Comparison of ENCODE assay signal across 8 mouse cellular contexts in genomic region chr17:78737096-78737495, GRCm38 (mm10). TPM values are rescaled to one million over a fixed set of nuclear protein-coding genes. Genes with fewer than 3 reads are reported as not detected.
DNase-seq lines count a peak whose midpoint lies in the region; ATAC-seq and TF ChIP-seq lines count a peak whose summit lies in the region.

Gene Strn, minus strand, starts transcription at chr17:78737196.

- no peak for ATAC-seq in forebrain, embryonic 11.5 days (replicated peaks; ENCODE audit: low FRiP score)
- no peak for ATAC-seq in hindbrain, embryonic 15.5 days (ENCODE audit: low FRiP score, low read depth)
- ATAC-seq in megakaryocyte, adult 5-6 weeks (ENCODE audit: poor library complexity, severe bottlenecking): no peak

- H3K4me1 ChIP-seq in spleen, adult 2 months (ENCODE audit: control insufficient read depth, insufficient read depth, insufficient read length): peaks cover 2% of the 10 kb centered on the region; the same call in 1 of the 2 replicates
- peaks cover 8% of the 10 kb centered on the region; the same call in 1 of the 2 replicates for H3K4me1 ChIP-seq in forebrain, embryonic 11.5 days (replicated peaks; ENCODE audit: control insufficient read depth, insufficient read depth, low read length)
- peaks cover 32% of the 10 kb centered on the region for H3K4me1 ChIP-seq in hindbrain, embryonic 15.5 days (replicated peaks)

- no peak for DNase-seq in spleen, adult 2 months (ENCODE audit: low read depth in 1 of 2, low spot score in 2 of 2)
- DNase-seq in spleen, adult 12 weeks (ENCODE audit: low spot score): no peak
- no peak for DNase-seq in forebrain, embryonic 11.5 days (ENCODE audit: low spot score)
- DNase-seq in ovary, postnatal 10 days (ENCODE audit: low spot score): no peak
- no peak for DNase-seq in thymus, postnatal 14 days
- DNase-seq in cerebellum, postnatal 36 days: no peak

- no peak for TF ChIP-seq CTCF in spleen, adult 2 months (IDR thresholded peaks at IDR 0.05; ENCODE audit: extremely low read depth, insufficient read depth, insufficient read length, insufficient replicate concordance)

- TF ChIP-seq POLR2A in spleen, adult 2 months (IDR thresholded peaks at IDR 0.05; ENCODE audit: low read depth, low read length): no peak

- H3K9ac ChIP-seq in forebrain, embryonic 11.5 days (ENCODE audit: low read length): peak within 1 kb of the TSS; percentile 93
- H3K9ac ChIP-seq in hindbrain, embryonic 15.5 days: peak within 1 kb of the TSS; percentile 93

- H3K36me3 ChIP-seq in spleen, adult 2 months (ENCODE audit: control insufficient read depth, insufficient read depth, low read length): no peaks in the 10 kb centered on the region
- no peaks in the 10 kb centered on the region for H3K36me3 ChIP-seq in forebrain, embryonic 11.5 days (ENCODE audit: control insufficient read depth, insufficient read depth, low read length)
- H3K36me3 ChIP-seq in hindbrain, embryonic 15.5 days: no peaks in the 10 kb centered on the region

- no peaks in the 10 kb centered on the region for H3K9me3 ChIP-seq in forebrain, embryonic 11.5 days (ENCODE audit: control insufficient read depth, low read length)
- H3K9me3 ChIP-seq in hindbrain, embryonic 15.5 days: no peaks in the 10 kb centered on the region

- H3K27ac ChIP-seq in spleen, adult 2 months (ENCODE audit: insufficient read depth, low read length): peak within 1 kb of the TSS; percentile 94
- peak within 1 kb of the TSS; percentile 66; the same call in 1 of the 2 replicates for H3K27ac ChIP-seq in forebrain, embryonic 11.5 days (ENCODE audit: low read depth, low read length)
- peak within 1 kb of the TSS; percentile 86 for H3K27ac ChIP-seq in hindbrain, embryonic 15.5 days (replicated peaks)

- WGBS in spleen, adult 2 months: 42% methylated on average over 4 of the region's 4 CpGs
- WGBS in forebrain, embryonic 11.5 days: 49% methylated on average over 4 of the region's 4 CpGs
- WGBS in hindbrain, embryonic 15.5 days: 34% methylated on average over 4 of the region's 4 CpGs

- peak within 1 kb of the TSS; percentile 92 for H3K4me3 ChIP-seq in spleen, adult 2 months (ENCODE audit: extremely low read depth, insufficient read depth, insufficient read length)
- peak within 1 kb of the TSS; percentile 88 for H3K4me3 ChIP-seq in forebrain, embryonic 11.5 days (ENCODE audit: low read depth, low read length)
- H3K4me3 ChIP-seq in hindbrain, embryonic 15.5 days: peak within 1 kb of the TSS; percentile 87

- H3K4me2 ChIP-seq in forebrain, embryonic 11.5 days (ENCODE audit: low read depth, low read length, severe bottlenecking): peak within 1 kb of the TSS; percentile 78
- H3K4me2 ChIP-seq in hindbrain, embryonic 15.5 days: peak within 1 kb of the TSS; percentile 86

- no peaks in the 10 kb centered on the region for H3K27me3 ChIP-seq in spleen, adult 2 months (ENCODE audit: control insufficient read depth, insufficient read depth, low read length)
- H3K27me3 ChIP-seq in forebrain, embryonic 11.5 days (ENCODE audit: control insufficient read depth, insufficient read depth, low read length): no peaks in the 10 kb centered on the region
- H3K27me3 ChIP-seq in hindbrain, embryonic 15.5 days: no peaks in the 10 kb centered on the region

RNA-seq across cellular contexts. Expression of gene Strn, which starts in this region (rescaled TPM):
- polyA plus RNA-seq in spleen, adult 2 months (2012; rRNA removed): 6.0 and 6.4 TPM in 2 replicates
- polyA plus RNA-seq in forebrain, embryonic 11.5 days (2014; fragmentation: Nextera tagmentation; extraction: Ambion mirVana): 6.7 and 8.5 TPM in 2 replicates
- 5.0 and 5.7 TPM in 2 replicates for polyA plus RNA-seq in hindbrain, embryonic 15.5 days (2015; fragmentation: Nextera tagmentation; extraction: Ambion mirVana)
- total RNA-seq in megakaryocyte, adult 5-6 weeks (2015): 26.5 and 33.7 TPM in 2 replicates
- total RNA-seq in megakaryocyte, adult 5-6 weeks (2017): 45.5 and 58.7 TPM in 2 replicates
